Mouse (Mus musculus) cerebellum, postnatal 10 days (tissue): ENCODE measurements around the gene Chmp3.

Source experiments
- DNase-seq, 2 experiments: peaks; one replicate each; pipeline ENCODE4 v3.0.0; 2021; ENCODE audit warnings: mixed read lengths in 2 of 2

The Chmp3 gene

DNA sequence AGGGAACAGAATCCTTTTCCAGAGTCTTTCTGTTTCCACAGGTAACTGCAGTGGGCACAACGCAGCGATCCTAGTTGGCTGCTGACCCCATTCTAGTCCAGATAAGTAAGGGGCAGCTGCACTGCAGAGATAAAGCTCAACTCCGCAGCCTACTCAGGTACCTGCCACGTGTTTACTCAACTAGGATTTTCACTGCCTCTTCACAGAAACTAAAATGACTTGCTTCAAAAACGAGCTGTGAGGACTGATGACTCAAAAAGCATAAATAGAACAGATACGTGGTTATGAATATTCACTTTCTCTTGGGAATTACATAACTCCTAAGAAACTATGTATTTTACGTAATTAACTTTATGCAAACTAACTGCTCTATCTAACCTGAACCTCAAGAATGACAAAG, 66.4 kb downstream of the Chmp3 start:
- no peak for DNase-seq

- DNase-seq, result no peak
Measured at GRCm38 (mm10) chr6:71613225-71613624, 69.6 kb downstream of the Chmp3 start.

GRCm38 (mm10) chr6:71616959-71617358, 73.4 kb downstream of the Chmp3 start:
- DNase-seq, result no peak

GRCm38 (mm10) chr6:71621551-71621950, 78.0 kb downstream of the Chmp3 start:
- DNase-seq, result peak in 1 of 2 experiments; percentile 8

- peak; percentile 38 to 45 for DNase-seq
Measured at GRCm38 (mm10) chr6:71621981-71622380, 78.4 kb downstream of the Chmp3 start.

DNA sequence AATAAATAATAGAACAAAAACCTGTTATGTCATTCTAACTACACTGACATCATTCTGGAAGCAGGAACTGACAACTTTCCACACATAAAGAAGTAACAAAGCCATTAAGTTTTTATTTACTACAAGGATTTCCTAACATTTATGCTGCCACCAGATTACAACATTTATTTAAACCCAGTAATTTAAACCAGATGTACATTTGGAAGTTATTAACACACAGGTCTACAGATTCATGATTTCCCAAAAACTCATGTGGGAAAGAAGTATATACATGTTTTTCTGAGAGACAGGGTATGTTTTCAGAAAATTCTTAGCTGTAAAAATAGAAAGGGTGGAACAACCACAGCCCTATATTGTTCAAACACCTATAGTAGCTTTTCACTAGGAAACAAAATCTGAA, 81.1 kb downstream of the Chmp3 start:
- no peak for DNase-seq

- no peak for DNase-seq
Measured at GRCm38 (mm10) chr6:71625984-71626383, 82.4 kb downstream of the Chmp3 start.

- DNase-seq, result no peak
Measured at GRCm38 (mm10) chr6:71627325-71627724, 83.7 kb downstream of the Chmp3 start.

- no peak for DNase-seq
Measured at GRCm38 (mm10) chr6:71631196-71631595, 87.6 kb downstream of the Chmp3 start.

DNA sequence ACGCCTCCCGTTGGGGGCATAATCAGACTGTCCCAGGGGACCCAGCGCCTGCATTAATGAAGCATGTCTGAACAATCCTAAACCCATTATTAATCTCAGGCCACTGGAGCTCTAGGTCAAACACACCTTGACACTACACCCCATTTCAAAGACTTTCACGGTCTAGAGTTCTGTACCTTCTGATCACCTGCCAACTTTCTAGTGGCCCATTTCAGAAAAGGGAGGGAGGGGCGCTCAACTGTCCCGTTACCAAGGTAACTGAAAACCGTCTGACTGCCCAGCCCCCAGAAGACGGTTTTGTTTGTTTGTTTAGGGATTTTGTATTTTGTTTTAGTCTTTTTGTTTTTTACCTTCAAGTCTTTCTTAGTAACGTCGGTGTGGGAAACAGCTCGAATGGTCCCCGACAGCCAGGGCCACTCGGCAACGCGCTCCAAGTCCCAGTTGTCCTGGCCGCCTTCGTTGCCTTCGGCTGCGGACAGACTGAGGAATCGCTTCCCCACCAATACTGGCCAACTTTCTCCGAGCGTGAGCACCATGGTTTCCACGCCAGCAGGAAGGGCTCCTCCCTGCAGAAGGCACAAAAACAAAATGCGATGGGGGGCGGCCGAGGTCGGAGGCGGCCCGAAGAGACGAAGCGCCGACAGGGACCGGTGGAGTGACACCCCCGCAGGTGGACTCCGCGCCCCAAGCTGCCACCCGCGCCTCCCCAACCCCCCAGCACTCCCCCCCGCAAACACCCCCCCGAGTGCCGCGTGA, 88.3 kb downstream of the Chmp3 start:
- DNase-seq, result peak; percentile 72 to 75
